Mouse (Mus musculus): ENCODE measurements around the gene Spn. TPM values are rescaled to one million over a fixed set of nuclear protein-coding genes. Genes with fewer than 3 reads are reported as not detected.
A peak's percentile ranks its signal among the peaks of the same experiment; 100 is the strongest.

The Spn gene
- total RNA-seq, 2 experiments from 2014 or later, result 0.09 to 0.14 TPM

- DNase-seq (ENCODE audit: low spot score in 2 of 2), result no peak
- intact Hi-C loops (cut with DNase I), result no loop called here
These were observed 8.0 kb upstream of the Spn start for GRCm38 (mm10) chr7:127145387-127146266.

DNA sequence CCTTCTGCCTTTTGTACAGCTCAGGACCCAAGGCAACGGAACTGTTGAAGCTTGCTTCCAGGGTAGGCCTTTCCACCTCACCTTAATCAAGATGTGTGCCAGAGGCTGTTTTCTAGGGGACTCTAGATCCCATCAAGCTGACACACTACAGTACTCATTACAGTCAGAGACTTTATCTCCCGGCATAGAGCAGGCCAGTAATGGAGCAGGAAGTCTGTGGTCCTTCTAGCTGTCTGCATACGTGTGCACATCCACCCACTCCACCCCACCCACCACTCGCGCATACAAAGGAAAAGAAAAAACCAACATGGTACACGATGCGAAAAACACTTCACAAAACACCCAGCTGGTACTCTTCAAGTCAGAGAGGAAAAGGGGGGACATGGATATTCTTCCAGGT is 6.8 kb upstream of the Spn start:
- no peak for DNase-seq (ENCODE audit: low spot score in 2 of 2)
- intact Hi-C loops (cut with DNase I), result no loop called here

DNA sequence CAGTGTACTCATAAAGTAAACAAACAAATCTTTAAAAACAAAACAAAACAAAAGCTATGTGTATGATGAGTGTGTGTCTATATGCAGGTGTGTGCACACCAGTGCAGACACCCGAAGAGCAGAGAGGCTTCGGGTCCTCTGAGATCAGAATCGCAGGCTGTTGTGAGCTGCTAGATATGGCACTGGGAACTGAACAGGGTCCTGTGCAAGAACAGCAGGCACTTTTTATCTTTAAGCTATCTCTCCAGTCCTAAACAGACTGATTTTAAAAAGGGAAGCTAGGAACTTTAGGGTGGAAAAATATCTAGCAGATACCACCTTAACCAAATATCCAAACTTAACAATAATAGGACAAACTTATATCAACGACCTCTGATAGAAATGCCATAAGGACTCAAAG is 5.0 kb upstream of the Spn start:
- intact Hi-C loops (cut with DNase I), result no loop called here
- no peak for DNase-seq (ENCODE audit: low spot score in 2 of 2)

- intact Hi-C loops (cut with DNase I), result no loop called here
- no peak for DNase-seq (ENCODE audit: low spot score in 2 of 2)
These were observed 4.6 kb upstream of the Spn start for GRCm38 (mm10) chr7:127142214-127142613.

DNA sequence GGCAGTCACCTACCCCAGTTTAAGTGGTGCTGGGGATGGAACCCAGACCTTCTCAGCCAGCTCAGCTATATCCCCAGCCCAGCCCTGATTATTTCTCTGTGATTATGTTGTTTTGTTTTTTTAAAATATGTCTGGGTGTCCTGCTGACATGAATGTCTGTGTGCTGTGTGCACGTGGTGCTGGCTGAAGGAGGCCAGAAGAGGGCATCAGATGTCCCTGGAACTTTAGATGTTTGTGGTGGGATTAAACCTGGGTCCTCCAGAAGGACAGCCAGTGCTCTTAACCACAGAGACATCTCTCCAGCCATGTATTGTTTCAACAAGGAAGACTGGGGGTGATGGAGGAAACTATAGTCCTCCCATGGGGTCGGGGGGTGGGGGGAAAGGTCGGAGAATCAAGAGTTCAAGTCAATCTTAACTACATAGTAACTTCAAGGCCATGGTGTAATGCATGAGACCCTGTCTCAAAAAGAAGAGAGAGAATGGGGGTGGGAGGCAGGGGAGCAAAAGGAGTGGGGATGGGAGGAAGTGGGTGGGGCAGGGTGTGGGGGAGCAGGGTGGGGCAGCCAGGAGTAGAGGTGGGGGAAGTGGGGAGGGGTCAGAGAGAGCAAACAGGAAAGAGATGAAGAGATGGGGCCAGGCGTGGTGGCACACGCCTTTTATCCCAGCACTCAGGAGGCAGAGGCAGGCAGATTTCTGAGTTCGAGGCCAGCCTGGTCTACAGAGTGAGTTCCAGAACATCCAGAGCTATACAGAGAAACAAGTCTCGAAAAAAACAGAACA is 3.2 kb upstream of the Spn start:
- intact Hi-C loops (cut with DNase I), result no loop called here
- DNase-seq (ENCODE audit: low spot score in 2 of 2), result no peak

- intact Hi-C loops (cut with DNase I), result loop anchor here (5.0 kb wide), 1 partner anchor 38 kb away; no protein-coding TSS in a partner anchor
- DNase-seq (ENCODE audit: low spot score in 2 of 2), result no peak
These were observed 1.9 kb upstream of the Spn start for GRCm38 (mm10) chr7:127139562-127139961.

- DNase-seq (ENCODE audit: low spot score in 2 of 2), result no peak
- intact Hi-C loops (cut with DNase I), result loop anchor here (5.0 kb wide), 1 partner anchor 38 kb away; no protein-coding TSS in a partner anchor
These were observed 1.5 kb upstream of the Spn start for GRCm38 (mm10) chr7:127139100-127139499.

DNA sequence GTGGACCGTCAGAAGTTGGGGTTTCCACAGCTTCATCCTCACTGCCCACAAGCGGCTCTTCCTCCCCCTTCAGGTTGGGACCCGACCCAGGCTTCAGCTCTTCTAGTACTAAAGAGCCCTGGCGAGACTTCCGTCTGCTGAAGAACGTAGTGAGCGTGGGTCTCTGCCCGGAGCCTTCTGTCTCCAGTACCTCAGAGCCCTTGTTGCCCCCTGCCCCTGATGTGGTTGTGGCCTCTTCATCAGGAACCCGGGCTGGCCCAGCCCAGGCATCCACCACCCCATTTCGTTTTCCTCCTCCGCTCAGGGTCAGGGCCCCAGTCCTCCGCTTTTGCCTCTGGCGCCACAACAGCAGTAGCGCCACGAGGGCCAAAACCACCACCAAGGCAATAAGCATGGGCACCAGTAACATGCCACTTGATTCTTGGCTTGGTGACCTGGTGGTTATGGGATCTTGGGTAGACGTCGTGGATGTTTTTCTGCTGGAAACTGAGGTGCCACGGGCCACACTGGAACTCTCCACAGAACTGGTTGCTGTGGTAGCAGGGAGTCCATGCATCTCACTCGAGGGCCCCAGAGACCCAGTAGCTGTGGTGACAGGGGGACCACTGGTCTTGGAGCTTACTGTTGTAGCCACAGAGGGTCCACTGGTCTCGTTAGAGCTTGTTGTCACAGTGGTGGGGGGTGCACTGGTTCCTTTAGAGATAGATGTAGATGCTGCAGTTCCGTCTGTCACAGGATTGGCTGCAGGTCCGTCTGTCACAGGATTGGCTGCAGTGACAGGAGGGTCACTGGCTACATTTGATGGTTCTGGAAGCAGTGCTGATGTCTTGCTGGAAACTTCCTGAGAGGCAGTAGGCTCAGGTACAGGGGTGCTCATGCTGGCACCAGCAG is 1.2 kb downstream of the Spn start:
- no peak for DNase-seq (ENCODE audit: low spot score in 2 of 2)
- intact Hi-C loops (cut with DNase I), result loop anchor here (5.0 kb wide), 1 partner anchor 41 kb away; no protein-coding TSS in a partner anchor

DNA sequence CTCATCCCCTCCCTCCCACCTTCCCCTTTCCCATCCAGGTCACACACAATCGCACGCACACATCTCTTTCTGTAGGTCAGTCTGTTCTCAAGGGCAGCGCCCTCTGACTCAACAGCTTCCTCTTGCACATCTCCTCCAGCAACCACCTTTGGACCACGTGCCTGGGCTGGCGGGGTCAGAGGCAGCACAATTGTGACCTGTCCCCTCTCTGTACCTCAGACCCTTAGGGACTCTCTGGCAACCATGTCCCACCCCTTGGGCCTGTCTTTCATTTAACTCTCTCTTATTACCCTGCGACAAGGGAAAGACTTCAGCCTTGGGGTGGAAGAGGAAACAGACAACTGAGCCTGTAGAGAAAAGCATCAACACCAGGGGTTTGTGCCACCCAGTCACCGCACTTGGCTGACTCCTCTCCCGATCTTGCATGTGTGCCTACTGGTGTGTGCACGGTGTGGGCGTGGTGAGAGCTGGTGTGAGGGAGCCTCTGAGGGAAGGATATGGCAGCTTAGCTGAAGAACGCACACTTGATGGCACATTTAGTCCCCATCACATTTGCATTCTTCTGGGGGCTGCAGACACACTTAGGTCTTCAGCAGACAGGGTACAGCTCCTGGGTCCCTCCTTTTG is 2.7 kb downstream of the Spn start:
- peak in 1 of 2 experiments; percentile 55 for DNase-seq (ENCODE audit: low spot score in 2 of 2)
- intact Hi-C loops (cut with DNase I), result loop anchor here (5.0 kb wide), 1 partner anchor 42 kb away; no protein-coding TSS in a partner anchor

- intact Hi-C loops (cut with DNase I), result no loop called here
- peak in 1 of 2 experiments; percentile 56 for DNase-seq (ENCODE audit: low spot score in 2 of 2)
These were observed 4.5 kb downstream of the Spn start for GRCm38 (mm10) chr7:127133125-127133524.

GRCm38 (mm10) chr7:127129638-127130037 is 8.0 kb downstream of the Spn start:
- DNase-seq (ENCODE audit: low spot score in 2 of 2), result peak in 1 of 2 experiments; percentile 76
- intact Hi-C loops (cut with DNase I), result no loop called here

DNA sequence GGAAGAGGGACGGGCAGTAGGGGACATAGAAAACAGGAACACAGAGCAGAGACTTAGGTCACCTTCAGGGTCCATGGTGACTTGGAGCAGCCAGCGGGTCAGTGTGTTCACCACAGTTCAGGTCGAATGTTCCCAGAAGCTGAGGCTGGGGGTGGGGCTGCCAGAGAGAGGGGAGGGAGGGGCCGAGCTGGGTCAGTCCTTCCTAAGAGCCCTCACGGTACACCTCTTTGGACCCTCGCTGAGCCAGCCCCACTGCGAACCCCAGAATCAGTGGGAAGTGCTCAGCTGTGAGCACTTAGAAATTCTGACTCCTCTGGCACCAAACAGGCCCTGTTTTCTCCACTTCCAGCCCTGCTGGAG is 15.7 kb downstream of the Spn start, which contains the start of gene Qprt:
Gene Qprt (minus strand): TSS at position 316 of the 360 bp plus-strand sequence.
- intact Hi-C loops (cut with DNase I), result no loop called here

DNA sequence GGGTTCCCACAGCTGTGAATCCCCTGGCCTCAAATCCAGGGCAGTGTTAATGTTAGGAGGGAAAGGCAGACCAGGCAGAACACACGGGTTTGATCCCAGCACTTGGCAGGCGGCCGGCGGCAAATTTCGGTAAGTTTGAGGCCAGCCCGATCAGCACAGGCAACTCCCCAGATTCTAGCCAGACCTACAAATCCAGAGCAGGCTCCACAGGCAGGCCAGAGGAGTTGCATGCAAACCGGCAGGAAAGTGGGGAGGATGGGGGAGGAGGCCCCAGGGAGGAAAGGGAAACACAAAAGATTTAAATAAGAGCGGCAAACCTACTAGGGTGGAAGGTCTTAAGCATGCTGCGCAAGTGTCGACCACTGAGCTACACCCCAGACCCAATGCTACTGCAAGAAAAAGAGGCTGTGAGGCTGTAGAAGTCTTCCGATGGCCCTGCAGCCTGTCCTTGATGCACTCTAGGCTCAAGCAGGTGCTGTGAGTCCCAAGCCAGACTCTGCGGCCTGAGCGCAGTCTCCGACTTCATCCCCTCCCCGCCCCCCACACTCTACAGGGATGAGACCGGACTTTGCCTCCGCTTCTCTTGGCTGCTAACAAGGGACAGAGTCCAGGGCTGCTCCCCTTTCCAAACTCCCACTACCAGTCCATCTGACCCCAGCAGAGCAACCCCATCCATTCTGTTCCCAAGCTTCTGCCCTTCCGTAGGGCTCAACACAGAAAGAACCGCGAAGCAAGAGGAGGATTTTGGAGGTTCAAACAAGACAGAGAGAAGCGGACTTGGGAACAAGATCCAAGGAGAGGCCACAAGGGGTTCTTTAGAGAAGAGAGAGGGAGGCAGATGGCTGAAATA is 16.3 kb downstream of the Spn start:
- intact Hi-C loops (cut with DNase I), result no loop called here

More for the DNA sequence above, 15.7 kb downstream of the Spn start, which contains the start of gene Qprt:
- no peak for DNase-seq (ENCODE audit: low spot score in 2 of 2)

DNA sequence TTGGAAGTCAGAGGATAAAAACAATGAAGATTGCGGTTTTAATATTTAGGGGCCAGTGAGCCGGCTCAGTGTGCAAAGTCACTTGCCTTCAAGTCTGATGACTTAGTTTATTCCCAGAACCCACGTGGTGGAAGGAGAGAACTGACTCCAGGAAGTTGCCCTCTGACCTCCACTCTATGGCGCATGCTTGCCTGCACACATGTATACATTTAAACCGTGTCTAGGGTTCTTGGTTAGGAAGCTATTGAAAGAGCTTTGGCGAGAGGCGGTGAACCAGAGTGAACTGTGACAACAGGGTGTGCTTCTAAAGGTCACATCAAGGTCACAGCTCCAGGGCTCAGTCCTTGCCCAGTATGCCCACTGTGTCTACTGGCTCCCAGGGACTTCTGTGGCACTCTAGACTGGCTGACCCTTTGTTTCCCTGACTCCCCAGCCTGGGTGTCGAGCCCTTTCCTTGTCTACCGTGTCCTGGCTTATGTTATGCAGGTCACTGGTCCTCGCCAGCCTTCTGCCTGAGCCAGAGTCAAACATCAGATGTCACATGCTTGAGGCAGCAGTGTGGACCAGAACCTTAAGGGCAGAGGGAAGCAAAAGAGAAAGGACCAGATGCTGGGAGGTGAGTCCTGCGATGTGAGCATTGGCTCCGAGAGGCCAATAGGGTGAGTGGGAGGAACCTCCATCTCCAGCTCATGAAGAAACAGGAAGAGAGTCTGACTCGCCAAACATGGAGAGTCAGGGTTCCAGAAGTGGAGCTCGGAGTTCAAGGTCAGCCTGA is 18.8 kb downstream of the Spn start:
- intact Hi-C loops (cut with DNase I), result loop anchor here (5.0 kb wide), 1 partner anchor 68 kb away; no protein-coding TSS in a partner anchor
- DNase-seq (ENCODE audit: low spot score in 2 of 2), result no peak

More for the DNA sequence above, 16.3 kb downstream of the Spn start:
- DNase-seq (ENCODE audit: low spot score in 2 of 2), result no peak

- DNase-seq (ENCODE audit: low spot score in 2 of 2), result no peak
- intact Hi-C loops (cut with DNase I), result loop anchor here (5.0 kb wide), 1 partner anchor 69 kb away; no protein-coding TSS in a partner anchor
These were observed 19.7 kb downstream of the Spn start for GRCm38 (mm10) chr7:127117948-127118347.

DNA sequence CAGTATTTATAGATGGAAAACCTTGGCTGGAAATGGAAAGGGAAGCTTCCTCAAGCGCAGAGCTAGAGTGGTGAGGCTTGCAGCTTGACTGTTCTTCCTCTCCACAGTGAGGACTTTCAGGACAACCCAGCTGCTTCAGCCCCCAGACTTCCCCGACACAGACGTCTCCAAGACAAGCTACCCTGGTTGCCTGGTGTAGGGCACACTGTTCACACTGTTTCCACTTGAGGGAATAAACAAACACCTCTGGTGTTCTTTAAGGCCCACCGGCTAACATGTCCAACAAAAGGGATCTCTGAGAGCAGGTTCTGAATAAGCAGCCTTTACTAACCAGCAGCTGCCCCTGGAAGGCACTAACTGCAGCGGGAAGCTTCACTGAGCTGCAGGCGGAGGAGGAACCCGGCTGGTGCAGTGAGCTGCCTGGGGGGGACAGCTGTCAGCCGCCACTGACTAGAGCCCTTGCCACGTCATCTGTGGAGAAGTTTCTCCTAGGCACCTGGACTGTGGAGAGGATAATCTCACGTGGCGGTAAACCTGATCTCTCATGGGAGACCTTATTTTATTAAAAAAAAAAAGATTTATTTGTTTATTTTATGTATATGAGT is 21.2 kb downstream of the Spn start:
- intact Hi-C loops (cut with DNase I), result loop anchor here (5.0 kb wide), 1 partner anchor 71 kb away; no protein-coding TSS in a partner anchor

DNA sequence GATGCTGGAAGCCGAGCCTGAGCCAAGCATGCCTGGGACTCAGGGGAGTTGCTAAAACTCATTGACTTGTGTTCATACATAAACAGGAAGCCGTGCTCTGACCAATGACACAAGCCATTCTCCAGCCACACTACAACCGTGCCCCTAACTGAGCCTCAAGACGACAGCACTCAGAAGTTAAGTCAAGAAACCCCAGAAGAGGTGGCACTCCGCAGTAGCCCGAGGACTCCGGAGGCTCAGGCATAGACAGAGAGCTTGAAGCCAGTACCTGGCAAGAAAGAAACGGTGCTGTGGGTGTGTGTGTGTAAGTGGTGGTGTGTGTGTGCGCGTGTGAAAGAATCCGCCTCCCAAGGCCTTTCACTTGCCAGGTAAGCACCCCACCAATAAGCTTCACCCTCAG is 22.7 kb downstream of the Spn start:
- intact Hi-C loops (cut with DNase I), result loop anchor here (5.0 kb wide), 1 partner anchor 72 kb away; no protein-coding TSS in a partner anchor

More for the DNA sequence above, 21.2 kb downstream of the Spn start:
- peak in 1 of 2 experiments; percentile 60 for DNase-seq (ENCODE audit: low spot score in 2 of 2)

More for the DNA sequence above, 22.7 kb downstream of the Spn start:
- no peak for DNase-seq (ENCODE audit: low spot score in 2 of 2)
